9 mouse cellular contexts compared by ENCODE assay signal in genomic region chr2:170497091-170497566, GRCm38 (mm10). TPM values are rescaled to one million over a fixed set of nuclear protein-coding genes. Genes with fewer than 3 reads are reported as not detected.
A peak's percentile ranks its signal among the peaks of the same experiment; 100 is the strongest.
DNase-seq lines count a peak whose midpoint lies in the region; ATAC-seq lines count a peak whose summit lies in the region.
"Had no signal": no experiment of that assay in that cellular context is flagged by ENCODE, and none has a peak within 500 bp of the region (broad histone marks: within the 10 kb centered on the region; RNA-seq: fewer than 3 reads in every experiment).

TSS of gene Cyp24a1 (minus strand) at chr2:170497145.

- H3K27me3 ChIP-seq in embryonic facial prominence, embryonic 15.5 days, result peaks cover 66% of the 10 kb centered on the region
- peaks cover 75% of the 10 kb centered on the region for H3K27me3 ChIP-seq in megakaryocyte, embryonic 14.5 days (replicated peaks)

- no peaks in the 10 kb centered on the region for H3K9me3 ChIP-seq in embryonic facial prominence, embryonic 15.5 days (replicated peaks)
- H3K9me3 ChIP-seq in megakaryocyte, embryonic 14.5 days, result no peaks in the 10 kb centered on the region

- H3K27ac ChIP-seq in embryonic facial prominence, embryonic 15.5 days (replicated peaks), result no peak within 1 kb of the TSS

- ATAC-seq in embryonic facial prominence, embryonic 15.5 days (ENCODE audit: insufficient number of reproducible peaks, low FRiP score, low TSS enrichment, low read depth), result no peak; the same call in 1 of the 2 replicates

- H3K4me3 ChIP-seq in embryonic facial prominence, embryonic 15.5 days (replicated peaks), result peak within 1 kb of the TSS; percentile 14
- peak within 1 kb of the TSS; percentile 42 for H3K4me3 ChIP-seq in megakaryocyte, embryonic 14.5 days (replicated peaks)
- H3K4me3 ChIP-seq: myocyte had no signal

- peak within 1 kb of the TSS; percentile 37 for H3K4me2 ChIP-seq in embryonic facial prominence, embryonic 15.5 days (replicated peaks)

- H3K36me3 ChIP-seq in embryonic facial prominence, embryonic 15.5 days, result no peaks in the 10 kb centered on the region
- H3K36me3 ChIP-seq in megakaryocyte, embryonic 14.5 days (replicated peaks; ENCODE audit: low read length), result no peaks in the 10 kb centered on the region

- DNase-seq in adrenal gland, adult (ENCODE audit: inconsistent age in 2 of 2, low spot score in 1 of 2), result peak; percentile 82 to 93
- DNase-seq in heart, postnatal 25 days (ENCODE audit: low spot score), result peak; percentile 23
- DNase-seq in kidney, postnatal 4 days, result peak; percentile 68 to 80
- peak; percentile 61 for DNase-seq in testis, postnatal 10 days (ENCODE audit: low spot score)
- DNase-seq in cerebellum, adult 9-10 months, result no peak
- DNase-seq in frontal cortex, postnatal 36 days (ENCODE audit: low spot score in 2 of 2), result no peak

- under 1% methylated on average over 35 of the region's 36 CpGs for WGBS in embryonic facial prominence, embryonic 15.5 days

- intact Hi-C loops in heart, postnatal 25 days (cut with DNase I), result no loop called here

- peaks cover 24% of the 10 kb centered on the region for H3K4me1 ChIP-seq in embryonic facial prominence, embryonic 15.5 days
- H3K4me1 ChIP-seq in megakaryocyte, embryonic 14.5 days, result peaks cover 4% of the 10 kb centered on the region; the same call in 1 of the 2 replicates

- no peak within 1 kb of the TSS for H3K9ac ChIP-seq in embryonic facial prominence, embryonic 15.5 days

RNA-seq across cellular contexts. Expression of gene Cyp24a1, which starts in this region (rescaled TPM):
- 0.09 and 0.17 TPM in 2 replicates for polyA plus RNA-seq in embryonic facial prominence, embryonic 15.5 days (2015; fragmentation: Nextera tagmentation; extraction: Ambion mirVana)
- total RNA-seq in heart, postnatal 25 days (2021), result not detected
- not detected in 2 replicates for polyA plus RNA-seq in megakaryocyte, embryonic 14.5 days (2012; ENCODE audit: insufficient read depth, low replicate concordance)

Comparison
In these comparisons a context has a peak if more than half of its experiments do, and no peak if none do; other contexts are left out.
1. Peak in DNase-seq in heart, postnatal 25 days; RNA of the gene not detected or under 1 TPM.
2. DNase-seq: peak in adrenal gland, adult (2 of 2), kidney, postnatal 4 days (2 of 2) and testis, postnatal 10 days (single experiment); none in cerebellum, adult 9-10 months (single experiment) and frontal cortex, postnatal 36 days (0 of 2).